Mouse (Mus musculus) ES-E14 (cell line): ENCODE measurements around the gene Nr1i3.

Experiments used
- HCFC1 ChIP-seq: IDR thresholded peaks from 2 replicates; pipeline ENCODE4 v1.6.1; 2012; ENCODE audit warnings: low read length, inconsistent platforms, borderline replicate concordance; ENCODE audit not compliant: insufficient read depth
- MAFK ChIP-seq: IDR thresholded peaks from 2 replicates; pipeline ENCODE4 v1.6.1; 2014; ENCODE audit warnings: mild to moderate bottlenecking, low read depth, low read length, inconsistent platforms; ENCODE audit not compliant: insufficient read depth
- ZNF384 ChIP-seq: IDR thresholded peaks from 2 replicates; pipeline ENCODE4 v1.6.1; 2012; ENCODE audit warnings: low read depth, low read length, inconsistent platforms

DNA sequence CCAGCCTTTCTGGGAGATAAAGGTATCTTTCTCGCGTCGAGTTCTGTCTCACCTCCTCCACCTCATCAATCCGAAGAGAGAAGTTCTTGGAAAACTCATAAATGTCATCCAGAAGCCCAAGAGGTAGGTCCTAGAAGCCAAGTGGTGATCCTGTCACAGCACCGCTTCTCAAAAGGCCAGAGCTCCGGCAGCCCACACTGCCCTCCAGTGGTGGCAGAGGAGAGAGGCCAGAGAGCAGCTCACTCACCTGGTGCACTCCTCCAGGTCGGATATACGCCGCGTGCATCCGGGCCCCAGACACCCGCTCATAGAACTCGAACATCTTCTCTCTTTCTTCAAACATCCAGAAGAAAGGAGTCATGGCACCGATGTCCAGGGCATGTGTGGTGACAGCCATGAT, 24.7 kb downstream of the Nr1i3 start:
- TF ChIP-seq HCFC1 (no peak), MAFK (no peak), ZNF384 (no peak)
